Mouse (Mus musculus) cerebellum, postnatal 14 days (tissue): Measurements from ENCODE around the gene Snx8.
A peak's percentile ranks its signal among the peaks of the same experiment; 100 is the strongest.

Experiments
- DNase-seq, 2 experiments: peaks; one replicate each; pipeline ENCODE4 v3.0.0; 2021; ENCODE audit warnings: mixed read lengths in 2 of 2

Snx8 gene

DNA sequence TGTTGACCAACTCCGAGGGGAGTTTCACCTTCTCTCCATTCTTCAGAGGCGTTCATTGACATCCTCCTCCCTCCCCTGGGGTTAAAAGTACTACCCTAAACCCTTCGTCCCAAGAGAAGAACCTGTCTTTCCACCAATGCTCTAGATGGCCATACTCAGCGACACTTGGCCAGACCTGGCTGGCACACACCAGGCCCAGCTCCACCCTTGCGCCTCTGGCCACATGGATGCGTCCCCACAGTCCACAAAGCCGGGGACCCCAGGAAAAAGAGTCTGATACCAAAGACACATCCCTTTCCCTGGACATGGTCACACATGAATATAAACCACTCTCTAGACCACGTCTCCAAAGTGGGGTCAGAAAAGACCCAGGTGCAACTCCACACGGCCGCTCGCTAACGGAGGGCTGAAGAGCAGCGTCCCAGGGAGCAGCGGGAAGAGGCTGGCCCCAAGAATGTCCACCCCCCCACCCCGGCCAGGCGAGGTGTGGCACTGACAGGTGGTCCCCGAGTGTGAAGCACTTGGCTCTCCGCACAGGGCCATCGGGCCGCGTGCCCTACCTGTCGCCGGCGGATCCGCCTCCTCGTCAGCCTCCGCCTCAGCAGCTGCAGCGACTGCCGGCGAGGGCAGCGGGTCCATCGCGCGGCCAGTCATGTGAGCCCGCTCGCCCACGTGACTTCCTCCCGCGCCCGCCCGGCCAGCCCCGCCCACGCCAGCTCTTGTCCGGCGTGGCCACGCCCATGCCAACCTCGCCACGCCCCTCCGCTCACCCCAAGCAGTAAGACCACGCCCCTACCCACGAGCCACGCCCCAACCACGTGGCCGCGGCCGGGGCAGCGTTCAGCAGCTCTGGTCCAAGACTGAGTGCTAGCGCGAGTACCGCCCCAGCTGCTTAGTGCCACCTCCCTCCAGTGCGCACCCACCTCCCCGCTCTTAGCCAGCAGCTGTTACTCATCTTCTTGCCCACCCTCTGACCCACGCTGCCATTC, at the start of gene Snx8:
Gene Snx8 (minus strand): TSS at position 675 of the 989 bp plus-strand sequence.
- DNase-seq = peak; percentile 95

DNA sequence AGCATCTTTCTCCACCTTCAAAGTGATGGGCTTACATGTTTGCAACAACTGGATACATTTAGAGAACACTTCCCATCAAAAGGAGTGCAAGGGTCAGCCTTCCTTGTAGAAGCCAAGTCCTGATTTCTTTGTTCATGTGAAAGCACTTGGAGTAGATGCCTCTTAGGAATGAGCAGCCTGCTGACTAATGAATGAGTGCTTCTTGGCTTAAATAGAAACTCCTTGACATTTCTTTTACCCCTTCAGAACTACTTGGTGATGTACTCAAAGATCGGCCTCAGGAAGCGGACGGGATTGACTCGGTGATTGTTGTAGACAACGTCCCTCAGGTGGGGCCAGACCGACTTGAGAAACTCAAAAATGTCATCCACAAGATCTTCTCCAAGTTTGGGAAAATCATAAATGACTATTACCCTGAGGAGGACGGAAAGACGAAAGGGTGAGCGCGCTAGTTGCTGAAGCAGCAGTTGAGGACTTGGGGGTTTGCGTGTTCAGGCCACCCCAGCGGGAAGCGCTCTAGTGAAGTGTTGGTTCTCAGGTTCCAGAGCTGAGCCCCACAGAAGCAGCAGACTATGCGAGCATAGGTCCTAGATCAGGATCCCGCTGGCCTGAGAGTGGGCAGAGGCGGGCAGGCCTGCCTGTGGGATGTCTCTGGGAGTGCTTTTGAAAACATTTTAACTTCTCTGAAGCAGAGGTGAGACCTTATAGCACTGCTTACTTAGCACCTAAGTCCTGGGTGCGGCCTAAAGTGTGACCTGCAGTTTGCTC, 36.1 kb upstream of the Snx8 start:
- no peak for DNase-seq

DNA sequence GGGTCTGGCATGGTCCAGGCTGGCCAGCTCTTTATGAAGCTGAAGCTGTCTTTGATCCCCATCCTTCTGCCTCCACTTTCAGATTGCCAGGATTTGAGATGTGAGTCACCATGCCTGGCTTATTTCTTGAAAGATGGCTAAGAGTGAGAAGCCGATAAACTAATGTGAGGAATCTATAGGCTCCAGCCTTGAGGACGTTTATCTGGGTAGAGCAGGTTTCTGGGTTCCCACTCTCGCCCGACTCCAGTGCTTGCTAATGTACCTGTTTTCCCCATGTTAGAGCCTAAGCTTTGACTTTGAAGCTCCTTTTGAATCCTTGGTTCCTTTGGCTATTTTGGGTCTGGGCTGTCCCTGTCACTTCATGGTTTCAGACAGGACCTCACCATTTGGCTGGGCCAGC, 31.6 kb upstream of the Snx8 start:
- DNase-seq = no peak

DNA sequence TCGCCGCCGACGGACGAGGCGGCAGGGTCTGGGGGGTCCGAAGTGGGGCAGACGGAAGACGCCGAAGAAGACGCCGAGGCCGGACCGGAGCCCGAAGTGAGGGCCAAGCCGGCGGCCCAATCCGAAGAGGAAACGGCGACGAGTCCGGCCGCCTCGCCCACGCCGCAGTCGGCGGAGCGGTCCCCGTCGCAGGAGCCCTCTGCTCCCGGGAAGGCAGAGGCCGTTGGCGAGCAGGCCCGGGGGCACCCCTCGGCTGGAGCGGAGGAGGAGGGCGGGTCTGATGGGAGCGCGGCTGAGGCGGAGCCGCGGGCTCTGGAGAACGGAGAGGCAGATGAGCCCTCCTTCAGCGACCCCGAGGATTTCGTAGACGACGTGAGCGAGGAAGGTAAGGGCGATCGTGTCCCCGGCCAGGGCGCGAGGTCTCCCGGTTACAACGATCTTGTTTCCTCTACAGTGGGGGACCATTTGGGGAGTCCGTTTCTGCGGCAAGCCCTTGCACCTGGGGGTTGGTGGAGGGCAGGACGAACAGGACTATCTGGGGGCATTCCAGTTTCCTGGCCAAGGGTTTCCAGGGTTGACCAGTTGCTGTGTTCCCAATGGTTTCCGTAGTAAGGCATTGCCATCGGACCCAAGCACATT, 30.5 kb upstream of the Snx8 start:
- DNase-seq = peak in 1 of 2 experiments; percentile 49

DNA sequence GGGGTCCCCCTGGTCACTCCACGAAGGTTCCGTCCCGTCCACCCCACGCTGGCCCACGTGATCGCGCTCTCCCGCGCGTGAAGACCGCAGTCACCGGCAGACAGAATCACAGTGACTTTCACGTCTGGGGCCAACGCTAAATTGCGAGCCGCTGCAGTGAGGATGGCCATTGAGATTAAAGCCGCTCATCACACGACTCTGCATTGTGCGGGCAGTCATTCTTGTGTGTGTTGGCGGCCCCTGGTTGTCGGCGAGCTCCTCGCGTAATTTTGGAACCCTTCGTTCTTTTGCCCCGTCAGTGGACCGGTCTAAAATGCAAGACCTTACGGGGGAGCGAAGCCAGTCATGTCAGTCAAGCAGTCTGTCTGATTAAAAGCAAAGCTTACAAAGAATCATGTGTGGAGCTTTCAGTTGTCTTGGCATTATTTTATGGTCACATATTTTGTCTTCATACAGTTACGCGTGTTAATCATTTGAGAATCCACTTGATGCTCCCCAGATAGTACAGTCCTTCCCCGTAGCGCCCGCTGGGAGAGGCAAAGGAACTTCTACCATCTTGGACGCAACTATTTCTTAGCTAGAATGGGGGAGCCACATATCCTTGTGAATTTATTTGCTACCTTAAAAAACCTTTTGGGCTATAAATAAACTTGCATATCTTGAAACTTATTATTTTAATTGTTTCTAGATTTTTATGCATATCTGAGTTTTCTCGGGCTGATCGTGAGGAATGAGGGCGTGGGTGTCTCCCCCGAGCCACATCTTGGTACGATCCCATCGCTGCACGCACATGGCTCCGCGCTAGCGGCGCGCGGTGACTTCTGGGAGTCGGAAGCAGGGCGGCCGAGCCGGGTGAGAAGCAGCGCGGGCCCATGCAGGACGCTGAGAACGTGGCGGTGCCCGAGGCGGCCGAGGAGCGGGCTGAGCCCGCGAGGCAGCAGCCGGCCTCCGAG, 29.7 kb upstream of the Snx8 start, which contains the start of gene Eif3b:
Gene Eif3b (plus strand): TSS at position 840 of the 953 bp plus-strand sequence.
- DNase-seq = peak; percentile 91 to 92

DNA sequence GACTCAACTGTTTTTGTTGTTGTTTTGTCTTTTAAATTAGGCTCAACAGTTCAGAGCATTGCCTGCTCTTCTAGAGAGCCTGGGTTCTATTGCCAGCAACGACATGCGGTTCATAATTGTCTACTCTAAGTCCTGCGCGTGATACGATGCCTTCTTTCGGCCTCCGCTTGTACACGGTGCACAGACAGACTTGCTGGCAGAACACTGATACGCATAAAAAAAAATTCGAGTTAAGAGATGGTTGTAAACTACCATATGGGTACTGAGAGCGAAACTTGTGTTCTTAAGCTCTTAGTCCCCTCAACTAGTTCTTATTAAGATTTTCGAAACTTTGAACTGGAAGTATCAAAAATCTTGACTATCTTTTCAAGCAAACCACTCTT, 29.0 kb upstream of the Snx8 start:
- no peak for DNase-seq

DNA sequence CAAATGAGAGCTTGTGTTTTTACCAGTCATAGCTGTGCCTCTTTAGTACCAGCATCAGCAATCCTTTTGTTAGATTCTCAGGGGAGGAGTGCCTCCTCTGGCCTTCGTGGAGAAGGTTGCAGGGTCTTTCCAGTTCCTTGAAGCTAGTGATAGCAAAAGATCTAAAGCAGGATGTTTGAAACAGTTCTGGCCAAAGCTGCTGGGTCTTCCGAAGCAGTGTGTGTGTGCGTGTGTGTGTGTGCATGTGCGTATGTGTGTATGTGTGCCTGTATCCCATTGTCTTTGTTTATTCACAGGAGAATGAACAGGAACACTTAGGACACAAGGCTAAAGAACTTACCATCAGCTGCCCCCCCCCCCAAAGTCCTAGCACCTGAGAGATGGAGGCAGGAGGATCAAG, 25.6 kb upstream of the Snx8 start:
- no peak for DNase-seq

DNA sequence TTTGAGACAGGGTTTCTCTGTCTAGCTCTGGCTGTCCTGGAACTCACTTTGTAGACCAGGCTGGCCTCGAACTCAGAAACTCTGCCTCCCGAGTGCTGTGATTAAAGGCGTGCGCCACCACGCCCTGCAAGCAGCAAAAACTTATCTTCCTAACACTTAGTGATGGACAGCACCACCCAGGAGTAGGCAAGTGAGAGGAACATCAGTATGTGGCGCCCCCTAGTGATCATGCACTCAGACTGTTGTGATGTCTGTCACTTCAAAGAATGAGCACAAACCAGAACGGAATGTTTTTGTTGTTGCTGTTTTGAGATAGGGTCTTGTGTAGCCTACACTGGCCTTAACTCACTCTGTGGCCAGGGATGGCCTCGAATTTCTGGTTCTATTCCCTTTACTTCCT, 22.3 kb upstream of the Snx8 start:
- DNase-seq = peak; percentile 62 to 75

DNA sequence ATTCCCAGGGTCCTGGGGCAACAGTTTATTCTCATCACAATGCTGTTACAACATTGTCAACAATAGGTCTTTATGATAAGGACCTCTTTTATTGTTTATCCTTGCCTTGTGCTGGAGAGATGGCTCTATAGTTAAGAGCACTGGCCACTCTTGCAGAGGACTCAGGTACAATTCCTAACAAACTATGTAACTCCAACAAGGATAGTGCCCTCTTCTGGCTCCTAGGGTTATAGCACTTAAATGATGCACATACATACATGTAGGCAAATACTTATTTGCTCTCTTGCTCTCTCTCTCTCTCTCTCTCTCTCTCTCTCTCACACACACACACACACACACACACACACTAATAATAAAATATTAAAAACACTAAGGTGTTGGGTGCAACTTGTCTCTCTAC, 19.7 kb upstream of the Snx8 start:
- no peak for DNase-seq

DNA sequence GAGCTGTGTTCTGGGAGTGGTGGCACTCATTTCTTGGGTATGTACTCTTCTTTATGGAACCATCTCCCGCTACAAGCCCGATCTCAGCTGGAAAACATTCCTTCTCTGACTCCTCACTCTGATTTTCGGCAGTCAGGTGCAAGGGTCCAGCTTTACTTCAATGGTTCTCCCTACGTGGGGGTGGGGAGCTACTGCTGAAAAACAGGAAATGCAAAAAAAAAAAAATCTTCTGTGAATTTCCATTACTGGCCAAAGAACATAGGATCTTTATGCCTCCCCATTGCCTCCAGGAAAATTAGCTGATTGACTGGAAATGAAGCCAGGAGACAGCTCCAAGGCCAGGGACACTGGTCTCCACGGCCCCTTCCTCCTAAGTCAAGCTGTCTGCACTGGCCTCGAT, 17.6 kb upstream of the Snx8 start:
- DNase-seq = no peak

DNA sequence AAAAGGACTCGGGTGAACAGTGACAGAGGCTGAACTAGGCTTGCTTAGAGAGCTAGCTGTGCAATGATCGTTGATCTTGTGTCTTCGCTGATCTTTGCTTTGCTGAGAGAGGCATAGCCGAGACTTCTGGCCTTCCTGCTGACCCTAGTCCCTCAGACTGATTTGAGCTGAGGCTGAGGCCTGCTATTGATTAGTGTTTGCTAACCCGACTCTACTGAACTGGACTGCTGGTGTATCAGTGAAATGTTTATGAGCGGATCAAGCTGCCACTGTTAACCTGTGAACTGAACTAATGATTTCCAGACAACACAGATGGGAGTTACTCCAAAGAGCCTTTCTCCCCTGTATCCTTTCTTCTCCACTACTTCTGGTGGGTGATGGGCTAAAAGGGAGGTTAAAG, 16.1 kb upstream of the Snx8 start:
- DNase-seq = no peak

DNA sequence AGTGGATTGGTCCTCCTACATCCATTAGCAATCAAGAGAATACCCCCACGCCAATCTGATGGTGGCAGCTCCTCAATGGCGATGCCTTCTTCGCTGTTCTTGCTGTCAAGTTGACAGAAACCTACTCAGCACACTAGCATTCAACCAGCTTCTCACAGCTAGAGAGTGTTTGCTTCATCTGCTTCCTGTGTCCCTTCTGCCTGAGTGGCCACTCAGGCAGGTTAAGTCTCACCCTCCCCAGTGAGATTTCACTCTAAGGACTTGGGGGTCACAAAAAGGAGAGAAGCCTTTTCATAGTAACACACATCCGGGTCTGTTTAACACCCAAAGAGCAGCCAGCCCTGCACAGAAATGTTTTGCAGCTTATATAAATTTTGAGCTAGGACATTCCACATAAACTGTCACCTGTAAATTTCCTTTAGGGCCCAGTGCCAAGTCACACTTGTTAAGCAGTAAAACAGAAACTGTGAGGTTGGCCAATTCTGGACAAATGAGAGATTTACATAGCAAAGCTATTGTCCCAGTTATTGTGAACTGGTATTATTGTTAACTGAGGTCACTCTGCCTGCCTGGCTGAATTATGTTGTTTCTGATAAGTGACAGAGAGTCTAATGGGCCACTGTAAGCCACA, 13.7 kb upstream of the Snx8 start:
- no peak for DNase-seq

DNA sequence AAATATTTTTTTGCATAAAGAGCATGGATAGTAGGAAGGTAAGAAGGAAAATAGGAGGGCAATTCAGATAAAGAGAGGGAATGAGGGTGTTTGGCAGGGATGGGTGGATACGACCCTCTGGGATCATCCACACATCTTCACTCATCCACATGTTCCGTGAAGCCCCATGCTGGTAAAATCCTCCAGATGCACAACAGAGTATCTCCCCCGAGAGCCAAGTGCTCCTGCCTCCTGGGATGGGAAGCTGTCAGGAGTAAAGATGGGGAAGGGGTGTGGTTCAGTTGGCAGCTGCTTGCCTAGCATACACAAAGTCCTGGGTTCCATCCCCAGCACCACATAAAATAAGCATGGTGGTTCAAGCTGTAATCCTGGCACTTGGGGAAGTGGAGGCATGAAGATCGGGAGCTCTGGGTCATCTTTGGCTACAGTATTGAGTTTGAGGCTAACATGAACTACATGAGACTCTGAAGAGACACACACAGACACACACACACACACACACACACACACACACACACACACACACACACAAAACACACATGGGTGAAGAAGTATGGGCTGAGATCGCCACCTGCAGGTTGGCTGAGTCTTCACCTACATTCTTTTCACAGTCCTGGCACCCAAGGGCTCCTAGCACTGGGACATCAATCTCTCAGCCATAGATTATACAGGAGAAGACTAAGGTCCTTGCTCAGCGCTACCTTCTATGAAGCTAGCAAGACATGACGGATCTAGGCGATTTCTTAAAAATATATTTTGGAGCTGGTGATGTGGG, 7.3 kb upstream of the Snx8 start:
- peak in 1 of 2 experiments; percentile 35 for DNase-seq

DNA sequence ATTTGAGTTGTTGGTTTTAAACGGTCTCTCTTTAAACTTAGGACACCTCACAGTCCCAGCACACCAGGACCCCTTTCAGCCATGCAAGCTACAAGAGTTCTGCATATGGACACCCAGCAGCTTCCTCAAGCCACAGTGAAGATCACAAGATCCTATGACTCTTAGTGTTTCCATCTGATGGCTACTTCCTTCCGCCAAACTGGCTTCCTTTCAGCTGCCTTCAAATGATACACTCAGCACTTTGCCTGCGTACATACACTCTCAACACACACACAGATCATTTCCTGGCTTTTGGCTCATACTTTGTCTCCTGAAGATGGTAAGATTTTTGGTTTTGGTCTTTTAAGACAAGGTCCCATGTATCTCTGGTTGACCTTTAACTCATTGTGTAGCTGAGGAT, 3.6 kb upstream of the Snx8 start:
- no peak for DNase-seq

DNA sequence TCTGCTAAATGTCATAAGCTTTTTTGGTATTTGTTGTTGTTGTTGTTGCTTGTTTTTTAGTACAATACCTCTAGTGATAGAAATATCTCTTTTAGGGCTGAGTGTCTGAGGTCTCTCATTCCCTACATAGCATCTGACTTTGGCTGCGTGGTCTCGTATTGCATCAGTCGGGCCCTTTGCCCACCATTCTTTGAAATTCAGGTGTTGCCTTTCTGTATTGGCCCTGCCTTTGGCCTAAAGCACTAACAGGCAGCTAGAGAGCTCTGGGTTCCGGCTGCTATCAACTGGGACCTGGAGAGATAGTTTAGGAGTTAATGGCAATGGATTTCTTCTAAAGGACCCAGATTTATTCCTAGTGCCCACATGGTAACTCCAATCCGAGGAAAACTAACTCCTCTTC, 2.9 kb upstream of the Snx8 start:
- DNase-seq = no peak

DNA sequence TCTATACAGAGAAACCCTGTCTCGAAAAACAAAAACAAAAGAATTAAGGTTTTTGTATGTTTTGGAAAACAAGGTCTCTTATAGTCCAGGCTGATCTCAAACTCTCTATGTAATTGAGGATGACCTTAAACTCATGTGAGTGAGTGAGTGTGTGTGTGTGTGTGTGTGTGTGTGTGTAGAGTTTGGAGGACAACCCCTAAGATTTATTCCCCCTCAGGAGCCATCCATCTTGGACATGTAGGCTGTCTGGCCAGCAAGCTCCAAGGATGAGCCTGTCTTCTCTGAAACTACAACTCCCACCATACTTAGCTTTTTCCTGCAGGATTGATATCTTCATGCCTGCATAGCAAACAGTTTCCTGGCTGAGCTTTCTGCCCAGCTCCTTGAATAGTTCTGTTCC, 2.4 kb upstream of the Snx8 start:
- no peak for DNase-seq

DNA sequence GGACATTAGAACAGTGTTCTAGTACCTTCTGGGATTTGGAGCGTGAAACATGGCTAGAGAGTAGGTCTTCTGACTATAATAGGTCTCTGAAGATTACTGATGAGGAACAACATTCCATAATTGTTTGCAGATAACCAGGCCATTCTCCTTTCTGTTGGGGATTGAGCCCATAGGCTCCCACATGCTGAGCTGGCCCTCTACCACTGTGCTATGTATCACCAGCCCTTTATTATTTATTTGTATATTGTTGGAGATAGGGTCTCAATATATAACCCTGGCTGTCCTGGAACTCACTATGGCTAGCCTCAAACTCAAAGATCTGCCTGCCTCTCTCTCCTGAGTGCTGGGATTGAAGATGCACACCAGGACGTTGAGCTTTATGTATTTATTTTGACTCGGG, 585 bp upstream of the Snx8 start:
- no peak for DNase-seq

DNA sequence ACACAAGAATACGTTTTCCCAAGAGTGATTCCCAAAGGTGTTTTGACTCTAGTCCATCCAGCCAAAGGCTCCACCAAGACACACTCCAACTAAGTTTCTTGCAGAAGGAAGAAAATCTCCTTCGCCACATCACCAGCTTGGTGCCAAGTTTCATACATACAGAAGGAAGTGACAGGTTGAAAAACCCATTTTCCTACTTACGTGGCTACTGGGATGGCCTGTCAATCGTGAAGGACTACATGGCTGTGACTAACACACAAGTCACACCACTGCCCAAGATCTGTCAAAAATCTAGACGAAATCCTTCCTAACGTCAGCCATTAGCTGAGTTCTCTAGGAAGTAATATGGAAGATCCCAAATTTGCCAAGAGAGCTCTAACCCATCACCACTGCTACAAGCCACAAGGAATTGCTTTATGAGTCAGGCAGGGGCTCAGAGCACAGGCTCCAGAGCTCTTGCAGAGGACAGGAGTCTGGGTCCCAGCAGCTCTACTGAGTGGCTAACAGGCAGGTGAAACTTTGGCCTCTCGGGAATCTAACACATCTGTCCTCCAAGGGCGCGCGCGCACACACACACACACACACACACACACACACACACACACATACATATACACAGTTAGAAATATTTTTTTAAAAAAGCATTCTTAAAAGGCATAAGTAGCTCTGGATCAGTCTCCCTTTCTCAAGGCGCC, 1.1 kb downstream of the Snx8 start:
- no peak for DNase-seq

DNA sequence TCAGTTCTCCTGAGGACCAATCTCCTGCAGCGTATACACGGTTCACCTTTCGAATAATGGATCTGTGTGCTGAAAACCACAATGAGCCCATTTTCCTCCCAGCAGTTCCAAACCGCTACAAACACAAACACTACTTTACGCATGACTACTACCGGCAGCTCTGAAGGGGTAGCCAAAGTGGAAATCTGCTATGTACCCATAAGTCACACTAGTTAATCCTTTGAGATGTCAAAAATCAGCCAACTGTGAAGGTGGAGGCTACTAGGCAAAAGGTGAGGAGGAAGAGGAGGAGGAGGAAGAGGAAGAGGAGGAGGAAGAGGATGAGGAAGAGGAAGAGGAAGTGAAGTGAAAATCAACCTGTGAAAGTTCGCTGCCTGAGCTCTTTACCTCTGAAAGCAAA, 1.8 kb downstream of the Snx8 start:
- no peak for DNase-seq

DNA sequence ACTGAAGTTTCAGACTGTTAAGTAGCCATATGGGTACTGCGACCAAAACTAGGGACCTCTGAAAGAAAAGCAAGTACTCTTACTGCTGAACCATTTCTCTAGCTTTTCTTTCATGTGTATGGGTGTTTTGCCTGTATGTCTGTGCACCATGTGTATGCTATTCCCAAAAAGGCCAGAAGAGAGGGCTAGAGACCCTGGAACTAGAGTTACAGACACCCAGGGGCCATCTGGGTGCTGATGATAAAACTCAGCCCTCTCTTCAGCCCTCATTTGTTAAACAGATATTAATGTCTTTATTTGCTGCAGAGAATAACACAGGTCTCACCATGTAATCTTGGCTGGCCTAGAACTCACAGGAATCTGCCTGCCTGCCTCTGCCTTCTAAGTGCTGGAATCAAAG, 4.6 kb downstream of the Snx8 start:
- DNase-seq = no peak
